Mouse (Mus musculus): ENCODE data around the gene Ctdspl.

DNA sequence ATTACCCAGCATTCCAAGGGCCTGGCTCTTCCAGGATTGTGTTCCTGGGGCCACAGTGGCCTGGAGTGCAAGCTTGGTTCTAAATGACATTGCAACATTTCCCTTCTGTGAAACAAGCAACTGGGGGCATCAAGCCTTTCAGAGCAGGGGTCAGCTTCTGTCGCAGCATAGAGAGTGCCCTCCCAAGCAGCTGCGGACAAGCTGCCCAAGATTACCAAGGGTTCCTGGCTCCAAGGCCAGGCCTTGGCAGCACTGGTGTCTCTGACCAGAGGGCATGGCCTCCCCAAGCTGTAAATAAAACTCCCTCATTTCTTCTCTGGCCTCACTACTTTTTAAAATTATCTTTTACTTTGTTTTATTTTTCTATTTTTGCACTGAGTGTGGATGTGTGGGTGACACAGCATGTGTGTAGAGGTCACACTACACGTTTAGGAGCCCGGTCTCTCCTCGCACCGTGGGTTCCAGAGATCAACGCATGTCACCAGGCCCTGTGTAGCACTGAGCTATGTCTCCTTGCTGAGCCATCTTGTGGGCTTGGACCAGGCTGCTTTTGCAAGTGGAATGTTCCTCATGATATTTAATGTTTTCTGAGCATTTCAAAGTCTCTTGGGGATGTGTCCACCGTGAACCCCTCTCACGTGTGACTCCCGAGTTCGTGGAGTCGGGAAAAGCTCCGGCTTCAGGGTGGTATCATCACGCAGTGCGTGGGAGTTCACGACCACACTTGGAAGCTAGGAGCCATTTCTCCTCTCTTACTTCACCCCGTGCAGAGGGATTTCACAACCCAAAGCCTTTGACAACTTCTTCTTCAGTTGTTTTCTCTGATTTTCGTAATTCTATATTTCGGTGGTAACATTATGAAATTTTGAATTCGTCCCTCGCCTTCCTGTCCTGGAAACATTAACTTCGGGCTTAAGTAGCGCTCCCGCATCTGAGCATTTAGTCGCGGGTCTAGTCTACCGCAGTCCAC is 102.3 kb downstream of the Ctdspl start:
- TF ChIP-seq CHD2 (IDR thresholded peaks at IDR 0.05; ENCODE audit: low read depth, low read length) (no peak), HCFC1 (IDR thresholded peaks at IDR 0.05; ENCODE audit: borderline replicate concordance, insufficient read depth, low read length) (no peak)
